Mouse (Mus musculus) stomach, embryonic 16.5 days (tissue): ENCODE measurements around the gene Gm49368. TPM values are rescaled to one million over a fixed set of nuclear protein-coding genes. Genes with fewer than 3 reads are reported as not detected.

Experiments
- ATAC-seq: fragments of 200-750 bp; cut with Nextera tagmentation; 2 replicates; pipeline ENCODE4 v1.8.0; 2017; ENCODE audit warnings: moderate number of reproducible peaks, moderate TSS enrichment; ENCODE audit not compliant: insufficient read depth, low FRiP score
- H3K27ac ChIP-seq: fragments of 300-500 bp; sonication (generic); 2 replicates; pipeline ENCODE4 v1.5.1; 2014; ENCODE audit warnings: low read length
- H3K27me3 ChIP-seq: fragments of 300-500 bp; sonication (generic); 2 replicates; pipeline ENCODE4 v1.6.1; 2014; ENCODE audit warnings: low read length, control low read depth, mixed read lengths; ENCODE audit not compliant: control insufficient read depth, insufficient read depth
- H3K36me3 ChIP-seq: fragments of 300-500 bp; sonication (generic); 2 replicates; pipeline ENCODE4 v1.6.1; 2014; ENCODE audit warnings: low read length; ENCODE audit not compliant: control insufficient read depth, insufficient read depth
- H3K4me1 ChIP-seq: fragments of 300-500 bp; sonication (generic); 2 replicates; pipeline ENCODE4 v1.6.1; 2014; ENCODE audit warnings: low read length, control low read depth, mixed read lengths; ENCODE audit not compliant: control insufficient read depth, insufficient read depth
- H3K4me2 ChIP-seq: fragments of 300-500 bp; sonication (generic); 2 replicates; pipeline ENCODE4 v1.6.1; 2014; ENCODE audit warnings: low read depth, low read length, mixed read lengths
- H3K4me3 ChIP-seq: fragments of 300-500 bp; sonication (generic); replicated peaks from 2 replicates; pipeline ENCODE4 v1.5.1; 2014; ENCODE audit warnings: mild to moderate bottlenecking, low read length
- H3K9ac ChIP-seq: fragments of 300-500 bp; sonication (generic); 2 replicates; pipeline ENCODE4 v1.6.1; 2014; ENCODE audit warnings: low read length
- H3K9me3 ChIP-seq: fragments of 300-500 bp; sonication (generic); replicated peaks from 2 replicates; pipeline ENCODE4 v1.6.1; 2016; ENCODE audit warnings: low read length, control low read depth; ENCODE audit not compliant: control insufficient read depth
- WGBS: fragments of 180-500 bp; shearing (Covaris S2); extraction: QIAGEN DNeasy Blood & Tissue Kit; methylation state at CpG from one replicate; pipeline ENCODE4 v1.1.7; 2014; 5-methylcytosine and 5-hydroxymethylcytosine counted together
- polyA plus RNA-seq: library from polyadenylated mRNA; unstranded; fragments of >200 nt; fragmentation: Nextera tagmentation; extraction: Ambion mirVana; gene quantifications from 2 replicates; pipeline ENCODE4 v1.2.1, GENCODE M21; 2015

Gene Gm49368
- polyA plus RNA-seq, 1 experiment from 2014 or later: 0.04 TPM

DNA sequence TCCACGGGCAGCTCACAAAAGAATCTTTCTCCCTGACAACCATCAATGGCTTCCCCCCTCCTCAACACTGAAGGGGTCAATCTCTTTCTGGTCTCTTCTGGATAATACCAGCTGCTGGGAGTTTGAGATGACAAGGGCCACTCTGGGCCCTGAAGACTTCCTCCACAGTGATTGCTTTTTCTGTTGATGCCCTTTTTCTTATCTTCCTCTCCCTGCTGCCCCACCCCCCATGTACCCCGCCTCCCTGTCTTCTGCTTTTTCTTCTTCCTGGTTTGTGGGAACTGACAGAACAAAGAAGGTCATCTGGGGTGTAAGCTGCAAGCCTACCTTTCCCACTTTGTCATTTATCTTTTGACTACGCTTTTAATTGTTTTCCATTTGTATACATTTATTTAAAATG lies 5.4 kb downstream of the Gm49368 start:
- Histone ChIP-seq H3K4me3 (no peak overlapping the region), H3K9me3 (no peaks in the 10 kb centered on the region), H3K9ac (no peak overlapping the region), H3K36me3 (no peaks in the 10 kb centered on the region), H3K27me3 (no peaks in the 10 kb centered on the region), H3K27ac (no peak overlapping the region), H3K4me2 (no peak overlapping the region), H3K4me1 (no peaks in the 10 kb centered on the region)
- ATAC-seq: no peak
- 53% methylated on average over 3 of the region's 3 CpGs for WGBS

GRCm38 (mm10) chr7:128069844-128070243 lies 7.4 kb downstream of the Gm49368 start:
- no peak overlapping the region for H3K27ac ChIP-seq
- no peak overlapping the region for H3K4me3 ChIP-seq
- H3K9ac ChIP-seq: no peak overlapping the region
- no peaks in the 10 kb centered on the region for H3K36me3 ChIP-seq
- H3K4me2 ChIP-seq: no peak overlapping the region
- 73% methylated on average over 2 of the region's 2 CpGs for WGBS
- no peaks in the 10 kb centered on the region for H3K9me3 ChIP-seq
- no peaks in the 10 kb centered on the region for H3K27me3 ChIP-seq
- no peaks in the 10 kb centered on the region for H3K4me1 ChIP-seq
- no peak for ATAC-seq

GRCm38 (mm10) chr7:128071816-128072215 lies 9.3 kb downstream of the Gm49368 start:
- 72% methylated on average over 4 of the region's 4 CpGs for WGBS
- no peak overlapping the region for H3K4me3 ChIP-seq
- no peaks in the 10 kb centered on the region for H3K4me1 ChIP-seq
- ATAC-seq: no peak
- no peaks in the 10 kb centered on the region for H3K27me3 ChIP-seq
- H3K27ac ChIP-seq: no peak overlapping the region
- no peaks in the 10 kb centered on the region for H3K9me3 ChIP-seq
- H3K4me2 ChIP-seq: no peak overlapping the region
- H3K36me3 ChIP-seq: no peaks in the 10 kb centered on the region
- no peak overlapping the region for H3K9ac ChIP-seq

DNA sequence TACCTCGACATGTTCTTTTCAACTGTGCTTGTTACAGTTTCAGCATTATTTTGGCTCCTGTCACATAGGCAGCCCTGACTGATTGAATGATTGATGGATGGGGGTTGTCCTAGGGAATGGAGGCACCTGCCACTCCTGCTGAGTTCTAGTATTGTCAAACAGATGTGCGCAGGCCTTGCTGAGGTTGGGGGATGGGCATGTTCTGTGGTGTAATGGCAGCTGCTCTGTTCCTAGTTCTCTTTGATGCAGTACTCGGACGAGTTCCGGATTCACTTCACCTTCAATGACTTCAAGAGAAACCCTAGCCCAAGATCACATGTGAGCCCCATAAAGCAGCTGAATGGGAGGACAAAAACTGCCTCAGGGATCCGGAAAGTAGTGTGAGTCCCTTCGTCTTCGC lies 17.5 kb downstream of the Gm49368 start:
- ATAC-seq: no peak
- no peaks in the 10 kb centered on the region for H3K27me3 ChIP-seq
- WGBS: 75% methylated on average over 8 of the region's 8 CpGs

GRCm38 (mm10) chr7:128089141-128089540 lies 26.7 kb downstream of the Gm49368 start:
- WGBS: 74% methylated on average over 7 of the region's 7 CpGs
- no peaks in the 10 kb centered on the region for H3K4me1 ChIP-seq
- ATAC-seq: no peak
- no peak overlapping the region for H3K4me2 ChIP-seq
- H3K27me3 ChIP-seq: no peaks in the 10 kb centered on the region
- H3K36me3 ChIP-seq: no peaks in the 10 kb centered on the region
- H3K27ac ChIP-seq: no peak overlapping the region
- H3K9me3 ChIP-seq: no peaks in the 10 kb centered on the region
- H3K9ac ChIP-seq: no peak overlapping the region
- H3K4me3 ChIP-seq: no peak overlapping the region

More for the DNA sequence above, 17.5 kb downstream of the Gm49368 start:
- Histone ChIP-seq H3K9me3 (no peaks in the 10 kb centered on the region), H3K9ac (no peak overlapping the region), H3K36me3 (no peaks in the 10 kb centered on the region), H3K4me1 (no peaks in the 10 kb centered on the region), H3K27ac (no peak overlapping the region), H3K4me2 (no peak overlapping the region), H3K4me3 (no peak overlapping the region)

DNA sequence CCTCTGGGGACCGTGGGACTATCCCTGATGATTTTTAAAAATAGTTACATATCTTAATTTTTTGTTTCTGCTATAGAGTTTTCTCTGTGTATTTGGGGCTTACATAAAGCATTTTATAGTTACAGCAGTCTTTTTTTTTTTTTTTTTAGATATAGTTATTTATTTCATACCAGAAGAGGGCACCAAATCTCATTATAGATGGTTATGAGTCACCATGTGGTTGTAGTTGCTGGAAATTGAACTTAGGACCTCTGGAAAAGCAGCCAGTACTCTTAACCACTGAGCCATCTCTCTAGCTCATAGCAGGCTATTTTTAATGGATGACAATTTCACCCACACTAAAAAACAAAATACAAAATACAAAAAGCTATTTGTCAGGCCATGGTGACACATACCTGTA lies 35.7 kb downstream of the Gm49368 start:
- no peak for ATAC-seq
- Histone ChIP-seq H3K4me2 (no peak overlapping the region), H3K27ac (no peak overlapping the region), H3K9ac (no peak overlapping the region), H3K27me3 (no peaks in the 10 kb centered on the region), H3K9me3 (no peaks in the 10 kb centered on the region), H3K4me3 (no peak overlapping the region), H3K4me1 (0 out of 2 replicates have a peak, but pooled peaks cover 2% of the 10 kb centered on the region), H3K36me3 (no peaks in the 10 kb centered on the region)
- 74% methylated on average over 1 of the region's 1 CpGs for WGBS

DNA sequence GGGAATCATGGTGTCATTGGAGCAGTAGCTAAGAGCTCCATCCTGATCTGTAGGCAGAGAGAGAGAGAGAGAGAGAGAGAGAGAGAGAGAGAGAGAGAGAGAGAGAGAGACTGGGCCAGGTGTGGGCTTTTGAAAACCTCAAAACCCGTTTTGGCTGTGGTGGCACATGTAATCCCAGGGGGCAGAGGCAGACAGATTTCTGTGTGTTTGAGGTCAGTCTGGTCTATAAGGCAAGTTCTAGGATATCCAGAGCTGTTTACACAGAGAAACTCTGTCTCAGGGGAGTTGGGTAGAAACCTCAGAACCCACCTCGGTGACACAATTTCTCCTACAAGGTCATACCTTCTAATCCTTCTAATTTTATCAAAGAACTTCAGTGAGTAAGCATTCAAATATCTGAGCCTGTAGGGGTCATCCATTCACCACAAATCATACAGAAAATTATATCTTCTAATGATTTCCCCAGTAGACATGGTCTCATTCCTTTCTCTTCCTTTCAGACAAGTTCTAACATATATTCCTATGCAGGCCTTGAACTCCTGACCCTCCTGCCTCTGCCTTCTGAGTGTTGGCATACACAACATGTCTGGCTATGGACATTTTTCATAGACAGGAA lies 38.4 kb downstream of the Gm49368 start:
- H3K27me3 ChIP-seq: no peaks in the 10 kb centered on the region
- H3K4me1 ChIP-seq: 0 out of 2 replicates have a peak, but pooled peaks cover 2% of the 10 kb centered on the region
- no peaks in the 10 kb centered on the region for H3K9me3 ChIP-seq
- no peak overlapping the region for H3K9ac ChIP-seq
- H3K36me3 ChIP-seq: no peaks in the 10 kb centered on the region
- H3K4me2 ChIP-seq: no peak overlapping the region
- no peak overlapping the region for H3K27ac ChIP-seq
- no peak for ATAC-seq
- no peak overlapping the region for H3K4me3 ChIP-seq
- WGBS: 68% methylated on average over 2 of the region's 2 CpGs

DNA sequence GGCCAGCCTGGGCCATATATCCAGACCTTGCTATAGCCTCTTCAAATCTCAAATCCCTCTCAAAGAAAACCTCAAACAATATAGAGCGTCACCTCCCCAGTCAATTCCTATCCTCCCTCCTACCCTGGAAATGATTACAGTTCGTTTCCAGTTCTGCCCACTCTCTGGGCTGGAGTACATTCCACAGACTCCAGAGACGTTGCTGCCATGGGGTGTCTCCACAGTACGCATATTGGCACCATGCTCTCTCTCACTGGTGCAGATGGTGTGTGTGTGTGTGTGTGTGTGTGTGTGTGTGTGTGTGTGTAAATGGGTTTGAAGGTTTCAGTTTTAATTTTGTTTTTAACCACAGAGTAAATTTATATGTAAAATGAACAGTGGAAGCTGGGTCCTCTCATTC lies 42.8 kb downstream of the Gm49368 start:
- Histone ChIP-seq H3K9me3 (no peaks in the 10 kb centered on the region), H3K27ac (no peak overlapping the region), H3K9ac (no peak overlapping the region), H3K27me3 (no peaks in the 10 kb centered on the region), H3K4me3 (no peak overlapping the region), H3K36me3 (no peaks in the 10 kb centered on the region), H3K4me2 (no peak overlapping the region), H3K4me1 (no peaks in the 10 kb centered on the region)
- 50% methylated on average over 4 of the region's 4 CpGs for WGBS
- ATAC-seq: no peak

GRCm38 (mm10) chr7:128107462-128107861 lies 45.0 kb downstream of the Gm49368 start:
- no peaks in the 10 kb centered on the region for H3K36me3 ChIP-seq
- H3K4me1 ChIP-seq: no peaks in the 10 kb centered on the region
- H3K27me3 ChIP-seq: no peaks in the 10 kb centered on the region
- no peak overlapping the region for H3K9ac ChIP-seq
- H3K27ac ChIP-seq: no peak overlapping the region
- no peaks in the 10 kb centered on the region for H3K9me3 ChIP-seq
- H3K4me3 ChIP-seq: no peak overlapping the region
- no peak overlapping the region for H3K4me2 ChIP-seq
- 81% methylated on average over 7 of the region's 7 CpGs for WGBS
- ATAC-seq: no peak
